Mouse (Mus musculus) heart, postnatal 0 days (tissue): ENCODE results near the gene Irf2.

Source experiments
- CTCF ChIP-seq: IDR thresholded peaks from 2 replicates; pipeline ENCODE4 v1.5.1; 2016; ENCODE audit warnings: antibody characterized with exemption, control low read depth, low read depth
- EP300 ChIP-seq: IDR thresholded peaks from 2 replicates; pipeline ENCODE4 v1.6.1; 2016; ENCODE audit warnings: antibody characterized with exemption, low read depth

DNA sequence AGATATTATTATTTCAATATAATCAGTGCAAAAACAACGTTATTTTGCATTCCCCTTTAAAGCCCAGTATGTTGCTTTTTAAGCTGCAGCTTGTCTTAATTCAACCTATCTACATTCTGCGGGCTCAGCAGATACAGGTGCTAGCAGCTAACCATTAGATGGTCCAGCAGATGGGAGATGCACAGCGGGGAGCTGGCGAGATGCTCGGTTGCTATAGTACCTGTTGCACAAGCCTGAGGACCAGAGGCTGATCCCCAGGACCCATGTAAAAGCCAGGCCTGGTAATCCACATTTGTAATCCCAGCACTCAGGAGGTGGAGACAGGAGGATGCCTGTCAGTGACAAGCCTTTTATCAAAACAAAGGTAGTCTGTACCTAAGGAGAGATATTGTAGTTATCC is 10.5 kb downstream of the Irf2 start:
- no peak for TF ChIP-seq CTCF
- no peak for TF ChIP-seq EP300
